Mouse (Mus musculus): Measurements from ENCODE around the gene Ep400. TPM values are rescaled to one million over a fixed set of nuclear protein-coding genes. Genes with fewer than 3 reads are reported as not detected.
A peak's percentile ranks its signal among the peaks of the same experiment; 100 is the strongest.
"Not testable (repeated sequence)": the region's sequence is repeated elsewhere in the genome, so short reads cannot be mapped to it uniquely, and the experiment has no call there.

The Ep400 gene
- polyA plus RNA-seq, 1 experiment from 2014 or later: 48.4 TPM

- H3K27ac ChIP-seq (replicated peaks): no peak overlapping the region
- H3K9ac ChIP-seq: no peak overlapping the region
- no peaks in the 10 kb centered on the region for H3K9me3 ChIP-seq
- H3K4me3 ChIP-seq: no peak overlapping the region
- H3K27me3 ChIP-seq: no peaks in the 10 kb centered on the region
- H3K4me2 ChIP-seq: no peak overlapping the region
- 90% methylated on average over 12 of the region's 12 CpGs for whole genome bisulfite sequencing
- H3K36me3 ChIP-seq: peaks cover 41% of the 10 kb centered on the region
- ATAC-seq (ENCODE audit: low read depth): no peak
- H3K4me1 ChIP-seq (replicated peaks): peaks cover 28% of the 10 kb centered on the region
Observed at GRCm38 (mm10) chr5:110778263-110778662, 7.7 kb upstream of the Ep400 start.

GRCm38 (mm10) chr5:110776141-110776540, 5.6 kb upstream of the Ep400 start:
- Histone ChIP-seq H3K9ac (no peak overlapping the region), H3K27me3 (no peaks in the 10 kb centered on the region), H3K4me3 (no peak overlapping the region), H3K36me3 (peaks cover 48% of the 10 kb centered on the region), H3K9me3 (no peaks in the 10 kb centered on the region), H3K27ac (replicated peaks) (no peak overlapping the region), H3K4me1 (replicated peaks) (peaks cover 27% of the 10 kb centered on the region), H3K4me2 (no peak overlapping the region)
- 93% methylated on average over 2 of the region's 2 CpGs for WGBS
- ATAC-seq (ENCODE audit: low read depth): no peak

- 93% methylated on average over 11 of the region's 11 CpGs for WGBS
- no peak overlapping the region for H3K9ac ChIP-seq
Observed at GRCm38 (mm10) chr5:110774511-110774910, 4.0 kb upstream of the Ep400 start.

DNA sequence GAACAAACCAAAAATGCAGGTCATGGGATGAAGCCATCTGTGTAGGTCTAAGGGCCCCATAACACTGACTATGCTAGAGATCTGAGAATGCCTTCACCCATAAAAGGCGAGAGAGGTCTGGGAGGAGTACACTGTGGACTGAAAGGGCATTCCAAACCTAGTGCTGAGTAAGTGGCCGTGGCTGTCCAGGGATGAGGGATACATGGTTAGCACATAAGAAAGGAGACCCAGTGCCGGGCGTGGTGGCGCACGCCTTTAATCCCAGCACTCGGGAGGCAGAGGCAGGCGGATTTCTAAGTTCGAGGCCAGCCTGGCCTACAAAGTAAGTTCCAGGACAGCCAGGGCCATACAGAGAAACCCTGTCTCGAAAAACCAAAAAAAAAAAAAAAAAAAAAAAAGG, 2.4 kb upstream of the Ep400 start:
- 95% methylated on average over 10 of the region's 10 CpGs for WGBS
- H3K9ac ChIP-seq; H3K27ac ChIP-seq (replicated peaks); ATAC-seq (ENCODE audit: low read depth); H3K4me2 ChIP-seq; H3K4me3 ChIP-seq; H3K27me3 ChIP-seq; H3K9me3 ChIP-seq: not testable (repeated sequence)
- H3K4me1 ChIP-seq (replicated peaks): peaks cover 18% of the 10 kb centered on the region
- peaks cover 48% of the 10 kb centered on the region for H3K36me3 ChIP-seq

More at GRCm38 (mm10) chr5:110774511-110774910, 4.0 kb upstream of the Ep400 start:
- peaks cover 16% of the 10 kb centered on the region for H3K4me1 ChIP-seq (replicated peaks)
- H3K9me3 ChIP-seq: no peaks in the 10 kb centered on the region
- H3K27ac ChIP-seq (replicated peaks): no peak overlapping the region
- H3K4me2 ChIP-seq: no peak overlapping the region
- H3K4me3 ChIP-seq: no peak overlapping the region
- H3K27me3 ChIP-seq: no peaks in the 10 kb centered on the region
- no peak for ATAC-seq (ENCODE audit: low read depth)
- peaks cover 48% of the 10 kb centered on the region for H3K36me3 ChIP-seq

DNA sequence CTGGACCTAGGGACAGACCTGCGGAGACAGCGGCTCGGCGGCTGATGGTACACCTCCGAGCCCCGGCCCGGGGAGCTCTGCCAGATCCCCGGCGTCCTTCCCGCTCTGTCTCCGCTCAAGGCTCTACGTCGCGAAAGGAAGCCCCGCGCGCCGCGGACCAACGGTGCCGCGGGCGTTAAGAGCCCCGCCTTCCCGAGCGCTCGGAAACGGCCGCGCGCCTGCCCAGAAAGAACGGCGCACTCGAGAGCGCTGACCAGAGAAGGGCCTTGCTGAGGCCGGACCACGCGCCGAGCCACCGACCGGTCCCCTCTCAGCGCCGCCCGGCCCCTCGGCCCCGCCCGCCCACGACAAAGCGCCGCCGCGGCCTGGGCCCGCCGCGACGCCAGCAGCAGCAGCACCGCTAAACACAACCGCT, 479 bp downstream of the Ep400 start:
- WGBS: under 1% methylated on average over 58 of the region's 58 CpGs
- H3K4me2 ChIP-seq: peak overlapping the region; percentile 60
- peak overlapping the region; percentile 86 for H3K4me3 ChIP-seq
- peak; percentile 60 for ATAC-seq (ENCODE audit: low read depth)
- H3K9me3 ChIP-seq: no peaks in the 10 kb centered on the region
- peaks cover 21% of the 10 kb centered on the region for H3K4me1 ChIP-seq (replicated peaks)
- peak overlapping the region; percentile 94 for H3K9ac ChIP-seq
- no peaks in the 10 kb centered on the region for H3K27me3 ChIP-seq
- H3K36me3 ChIP-seq: peaks cover 22% of the 10 kb centered on the region
- peak overlapping the region; percentile 97 for H3K27ac ChIP-seq (replicated peaks)

GRCm38 (mm10) chr5:110769272-110769671, 1.2 kb downstream of the Ep400 start:
- Histone ChIP-seq H3K4me3 (peak overlapping the region; percentile 86), H3K36me3 (peaks cover 14% of the 10 kb centered on the region), H3K4me2 (peak overlapping the region; percentile 60), H3K9ac (peak overlapping the region; percentile 94), H3K27me3 (no peaks in the 10 kb centered on the region), H3K9me3 (no peaks in the 10 kb centered on the region), H3K4me1 (replicated peaks) (peaks cover 21% of the 10 kb centered on the region), H3K27ac (replicated peaks) (peak overlapping the region; percentile 97; the same call in 1 of the 2 replicates)
- ATAC-seq (ENCODE audit: low read depth): no peak
- WGBS: 62% methylated on average over 4 of the region's 4 CpGs

DNA sequence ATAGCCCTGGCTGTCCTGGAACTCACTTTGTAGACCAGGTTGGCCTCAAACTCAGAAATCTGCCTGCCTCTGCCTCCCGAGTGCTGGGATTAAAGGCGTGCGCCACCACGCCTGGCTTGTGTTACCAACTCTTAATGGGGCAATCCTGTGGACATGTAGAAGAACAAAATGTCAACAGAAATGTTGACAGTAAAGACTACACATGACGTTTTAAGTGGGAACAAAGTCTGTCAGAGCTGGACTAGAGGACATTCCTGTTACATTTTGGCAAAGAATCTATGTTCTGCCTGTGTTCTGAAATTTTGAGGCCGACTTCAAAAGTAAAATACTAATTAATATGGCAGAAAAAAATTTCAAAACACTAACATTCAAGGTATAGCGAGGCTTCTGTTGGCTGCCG, 6.6 kb downstream of the Ep400 start:
- Histone ChIP-seq H3K9me3 (no peaks in the 10 kb centered on the region), H3K4me1 (replicated peaks) (peaks cover 12% of the 10 kb centered on the region), H3K36me3 (no peaks in the 10 kb centered on the region), H3K27me3 (no peaks in the 10 kb centered on the region), H3K27ac (replicated peaks) (no peak overlapping the region), H3K4me2 (no peak overlapping the region), H3K4me3 (no peak overlapping the region), H3K9ac (no peak overlapping the region)
- ATAC-seq (ENCODE audit: low read depth): no peak
- 98% methylated on average over 8 of the region's 8 CpGs for WGBS

DNA sequence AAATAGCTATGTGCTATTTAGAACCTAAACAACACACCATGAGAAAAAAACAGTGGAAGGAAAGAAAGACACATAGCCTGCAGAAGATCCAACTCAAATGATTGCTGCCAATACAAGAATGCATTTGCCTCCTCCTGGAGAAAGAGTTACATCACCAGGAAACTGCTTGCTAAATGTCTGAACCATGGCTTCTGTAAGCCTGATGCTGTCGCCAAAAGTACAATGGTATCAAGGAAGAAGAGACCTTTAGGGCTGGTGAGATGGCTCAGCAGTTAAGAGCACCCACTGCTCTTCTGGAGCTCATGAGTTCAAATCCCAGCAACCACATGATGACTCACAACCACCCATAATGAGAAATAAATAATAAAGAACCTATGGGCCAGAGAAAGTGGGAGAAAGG, 25.5 kb downstream of the Ep400 start:
- peaks cover 10% of the 10 kb centered on the region for H3K36me3 ChIP-seq
- no peak overlapping the region for H3K4me3 ChIP-seq
- H3K27ac ChIP-seq (replicated peaks): no peak overlapping the region
- no peaks in the 10 kb centered on the region for H3K27me3 ChIP-seq
- ATAC-seq (ENCODE audit: low read depth): no peak
- no peak overlapping the region for H3K9ac ChIP-seq
- no peaks in the 10 kb centered on the region for H3K9me3 ChIP-seq
- no peaks in the 10 kb centered on the region for H3K4me1 ChIP-seq (replicated peaks)
- H3K4me2 ChIP-seq: no peak overlapping the region
- WGBS: 77% methylated on average over 1 of the region's 1 CpGs

DNA sequence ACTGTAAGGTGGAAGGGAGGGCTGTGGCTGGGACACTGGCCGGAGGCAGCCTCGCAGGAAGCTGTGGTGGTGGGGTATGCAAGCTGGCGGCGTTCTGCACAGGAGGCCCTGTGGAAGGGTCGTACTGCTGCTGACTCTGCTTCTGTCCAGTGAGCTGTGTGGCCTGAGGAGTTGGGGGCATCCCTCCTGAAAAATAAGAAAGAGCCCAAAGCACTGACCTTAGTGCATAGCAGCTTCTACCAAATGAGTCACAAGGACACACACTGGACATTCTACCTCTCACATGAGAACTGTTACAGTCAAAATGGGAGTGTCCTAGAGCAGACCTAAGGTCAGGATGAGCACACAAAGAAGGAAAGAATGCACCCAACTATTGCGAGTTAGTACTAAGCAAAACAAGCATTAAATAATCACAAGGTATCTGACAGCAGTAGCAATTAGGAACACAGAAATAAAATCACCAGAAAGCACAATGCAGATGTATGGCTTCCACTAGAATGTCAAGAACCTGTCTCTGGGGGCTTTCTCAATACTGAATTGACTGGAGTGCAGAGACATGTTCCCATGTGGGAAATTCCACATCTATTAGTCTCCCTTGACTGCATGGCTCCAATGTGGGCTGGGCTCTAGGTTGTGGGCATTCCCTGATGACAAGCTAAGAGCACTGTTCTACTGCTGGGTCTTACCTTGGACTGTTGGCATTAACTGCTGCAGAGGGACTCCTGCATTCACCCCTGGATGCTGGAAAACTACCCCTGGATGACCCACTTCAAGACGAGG, 30.8 kb downstream of the Ep400 start:
- H3K9me3 ChIP-seq: no peaks in the 10 kb centered on the region
- H3K4me1 ChIP-seq (replicated peaks): no peaks in the 10 kb centered on the region
- no peak overlapping the region for H3K27ac ChIP-seq (replicated peaks)
- WGBS: 95% methylated on average over 7 of the region's 7 CpGs
- no peak for ATAC-seq (ENCODE audit: low read depth)
- no peak overlapping the region for H3K9ac ChIP-seq
- no peak overlapping the region for H3K4me2 ChIP-seq
- peaks cover 56% of the 10 kb centered on the region for H3K36me3 ChIP-seq
- H3K4me3 ChIP-seq: no peak overlapping the region
- no peaks in the 10 kb centered on the region for H3K27me3 ChIP-seq

DNA sequence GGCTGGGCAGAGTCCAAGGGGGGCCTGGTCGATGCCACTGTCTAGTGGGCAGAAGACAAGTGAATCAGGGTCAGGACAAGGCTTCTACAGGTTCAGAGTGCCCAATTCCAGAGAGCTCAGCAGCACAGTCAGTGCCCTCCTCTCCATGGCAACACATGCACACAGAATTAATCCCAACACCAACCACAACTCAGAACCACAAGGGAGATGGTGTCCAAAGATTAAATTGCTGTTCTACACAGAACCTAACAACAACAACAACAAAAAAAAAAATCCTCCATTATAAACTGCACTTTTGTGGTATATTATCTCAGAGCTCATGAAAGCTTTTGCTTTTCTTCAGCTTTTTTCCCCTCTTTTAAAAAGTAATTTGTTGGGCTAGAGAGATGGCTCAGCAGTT, 34.9 kb downstream of the Ep400 start:
- Histone ChIP-seq H3K9me3 (no peaks in the 10 kb centered on the region), H3K4me3 (no peak overlapping the region), H3K36me3 (peaks cover 82% of the 10 kb centered on the region), H3K27me3 (no peaks in the 10 kb centered on the region), H3K4me2 (no peak overlapping the region), H3K27ac (replicated peaks) (no peak overlapping the region), H3K4me1 (replicated peaks) (no peaks in the 10 kb centered on the region), H3K9ac (no peak overlapping the region)
- no peak for ATAC-seq (ENCODE audit: low read depth)
- WGBS: 86% methylated on average over 1 of the region's 1 CpGs

GRCm38 (mm10) chr5:110733231-110733823, 37.2 kb downstream of the Ep400 start:
- no peak for ATAC-seq (ENCODE audit: low read depth)
- H3K36me3 ChIP-seq: peaks cover 80% of the 10 kb centered on the region
- H3K4me1 ChIP-seq (replicated peaks): no peaks in the 10 kb centered on the region
- no peak overlapping the region for H3K4me2 ChIP-seq
- H3K27ac ChIP-seq (replicated peaks): no peak overlapping the region
- 94% methylated on average over 4 of the region's 4 CpGs for WGBS
- H3K4me3 ChIP-seq: no peak overlapping the region
- H3K9ac ChIP-seq: no peak overlapping the region
- no peaks in the 10 kb centered on the region for H3K9me3 ChIP-seq
- no peaks in the 10 kb centered on the region for H3K27me3 ChIP-seq

DNA sequence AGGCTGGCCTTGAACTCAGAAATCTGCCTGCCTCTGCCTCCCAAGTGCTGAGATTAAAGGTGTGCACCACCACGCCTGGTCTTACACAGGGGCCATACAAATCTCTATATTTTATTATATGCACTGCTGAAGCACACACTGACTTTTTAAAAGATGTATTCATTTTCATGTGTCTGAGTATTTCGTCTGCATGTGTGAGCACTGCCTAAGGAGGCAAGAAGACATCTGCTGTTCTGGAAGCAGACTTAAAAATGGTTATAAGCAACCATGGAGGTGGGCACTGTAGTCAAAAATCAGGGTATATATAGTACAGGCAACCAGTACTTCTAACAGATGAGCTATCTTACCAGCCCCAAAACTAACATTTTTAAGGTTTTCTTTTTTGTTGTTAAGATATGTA, 39.3 kb downstream of the Ep400 start:
- Histone ChIP-seq H3K4me1 (replicated peaks) (no peaks in the 10 kb centered on the region), H3K4me3 (no peak overlapping the region), H3K36me3 (peaks cover 80% of the 10 kb centered on the region), H3K27me3 (no peaks in the 10 kb centered on the region), H3K9ac (no peak overlapping the region), H3K4me2 (no peak overlapping the region), H3K9me3 (no peaks in the 10 kb centered on the region), H3K27ac (replicated peaks) (no peak overlapping the region)
- 94% methylated on average over 2 of the region's 2 CpGs for WGBS
- no peak for ATAC-seq (ENCODE audit: low read depth)

All from neural tube, embryonic 13.5 days (tissue).